Mouse (Mus musculus): ENCODE measurements at regions not wholly inside any gene's neighbourhood (a gene's known extent, or its start where the extent isn't known, plus 50 kb on each side); places are given as distances from the start of the nearest gene placed in this dataset.

GRCm38 (mm10) chr6:148719062-148719461 is 112.2 kb downstream of the Ipo8 start:
- no peak for DNase-seq

GRCm38 (mm10) chr6:148710406-148710805 is 120.9 kb downstream of the Ipo8 start:
- DNase-seq, result no peak

- no peak for DNase-seq
These were observed 122.9 kb downstream of the Ipo8 start for GRCm38 (mm10) chr6:148708389-148708788.

GRCm38 (mm10) chr6:148705711-148706110 is 125.6 kb downstream of the Ipo8 start:
- peak; percentile 44 for DNase-seq

- no peak for DNase-seq
These were observed 137.9 kb downstream of the Ipo8 start for GRCm38 (mm10) chr6:148693329-148693728.

- peak; percentile 67 for DNase-seq
These were observed 143.5 kb downstream of the Ipo8 start for GRCm38 (mm10) chr6:148687770-148688169.

GRCm38 (mm10) chr6:148660152-148660551 is 171.1 kb downstream of the Ipo8 start:
- DNase-seq, result no peak

- no peak for DNase-seq
These were observed 178.1 kb downstream of the Ipo8 start for GRCm38 (mm10) chr6:148653216-148653615.

- no peak for DNase-seq
These were observed 178.8 kb downstream of the Ipo8 start for GRCm38 (mm10) chr6:148652434-148652833.

- no peak for DNase-seq
These were observed 183.6 kb downstream of the Ipo8 start for GRCm38 (mm10) chr6:148647423-148648390.

GRCm38 (mm10) chr6:148640595-148640994 is 190.7 kb downstream of the Ipo8 start:
- no peak for DNase-seq

GRCm38 (mm10) chr6:148634148-148634547 is 190.0 kb upstream of the Tmtc1 start:
- DNase-seq, result no peak

- no peak for DNase-seq
These were observed 183.0 kb upstream of the Tmtc1 start for GRCm38 (mm10) chr6:148627090-148627605.

- DNase-seq, result no peak
These were observed 179.1 kb upstream of the Tmtc1 start for GRCm38 (mm10) chr6:148623119-148623770.

- no peak for DNase-seq
These were observed 175.8 kb upstream of the Tmtc1 start for GRCm38 (mm10) chr6:148620034-148620433.

GRCm38 (mm10) chr6:148615931-148616330 is 171.7 kb upstream of the Tmtc1 start:
- DNase-seq, result no peak

GRCm38 (mm10) chr6:148615442-148615841 is 171.3 kb upstream of the Tmtc1 start:
- DNase-seq, result no peak

GRCm38 (mm10) chr6:148608881-148609280 is 164.7 kb upstream of the Tmtc1 start:
- DNase-seq, result no peak

- DNase-seq, result no peak
These were observed 161.0 kb upstream of the Tmtc1 start for GRCm38 (mm10) chr6:148605226-148605625.

- no peak for DNase-seq
These were observed 160.6 kb upstream of the Tmtc1 start for GRCm38 (mm10) chr6:148604790-148605189.

GRCm38 (mm10) chr6:148603878-148604277 is 159.7 kb upstream of the Tmtc1 start:
- DNase-seq, result no peak

GRCm38 (mm10) chr6:148603460-148603859 is 159.3 kb upstream of the Tmtc1 start:
- DNase-seq, result no peak

GRCm38 (mm10) chr6:148602894-148603293 is 158.7 kb upstream of the Tmtc1 start:
- no peak for DNase-seq

- no peak for DNase-seq
These were observed 156.7 kb upstream of the Tmtc1 start for GRCm38 (mm10) chr6:148600934-148601333.
